Mouse (Mus musculus) embryonic fibroblast, embryonic 13.5 days (primary cell): ENCODE results near the gene Vma21-ps. TPM values are rescaled to one million over a fixed set of nuclear protein-coding genes. Genes with fewer than 3 reads are reported as not detected.
"Not testable (repeated sequence)": the region's sequence is repeated elsewhere in the genome, so short reads cannot be mapped to it uniquely, and the experiment has no call there.

Source experiments
- H3K27ac ChIP-seq: 2 replicates; pipeline ENCODE4 v1.5.1; 2012; ENCODE audit warnings: low read length, control low read depth, inconsistent platforms; ENCODE audit not compliant: insufficient read depth
- H3K4me1 ChIP-seq: 2 replicates; pipeline ENCODE4 v1.6.1; 2011; ENCODE audit warnings: low read length; ENCODE audit not compliant: control insufficient read depth, insufficient read depth
- H3K4me3 ChIP-seq: 2 replicates; pipeline ENCODE4 v1.5.1; 2011; ENCODE audit warnings: mild to moderate bottlenecking, control low read depth, low read length; ENCODE audit not compliant: insufficient read depth
- CTCF ChIP-seq: IDR thresholded peaks from 2 replicates; pipeline ENCODE4 v1.5.1; 2011; ENCODE audit warnings: mild to moderate bottlenecking, control low read depth, low read length, moderate library complexity, borderline replicate concordance; ENCODE audit not compliant: insufficient read depth
- POLR2A ChIP-seq: IDR thresholded peaks from 2 replicates; pipeline ENCODE4 v1.6.1; 2011; ENCODE audit warnings: low read depth, mild to moderate bottlenecking, control low read depth, low read length, moderate library complexity
- polyA plus RNA-seq: library from polyadenylated mRNA; stranded (reverse); fragments of >200 nt; gene quantifications from 2 replicates; pipeline ENCODE4 v1.2.4, GENCODE M21; 2011; ENCODE audit warnings: low read depth; ENCODE audit not compliant: missing spikeins, insufficient read length

Gene Vma21-ps
- 3.7 and 4.4 TPM in 2 replicates for polyA plus RNA-seq

DNA sequence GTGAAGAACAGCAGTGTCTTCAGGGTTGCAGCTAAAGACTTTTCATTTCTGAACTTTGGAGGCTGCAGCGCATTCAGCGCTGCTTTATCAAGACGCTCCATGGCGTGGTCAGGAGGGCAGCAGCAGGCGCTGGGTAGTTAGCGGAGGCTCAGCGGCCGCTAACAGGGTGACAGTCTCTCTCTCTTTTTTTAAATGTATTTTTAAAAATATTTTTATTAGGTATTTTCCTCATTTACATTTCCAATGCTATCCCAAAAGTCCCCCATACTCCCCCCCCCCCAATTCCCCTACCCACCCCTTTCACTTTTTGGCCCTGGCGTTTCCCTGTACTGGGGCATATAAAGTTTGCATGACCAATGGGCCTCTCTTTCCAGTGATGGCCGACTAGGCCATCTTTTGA lies at the start of gene Vma21-ps:
TSS of gene Vma21-ps (minus strand) at position 101 of the 400 bp plus-strand sequence.
- H3K4me1 ChIP-seq, H3K27ac ChIP-seq, H3K4me3 ChIP-seq: not testable (repeated sequence)

- Histone ChIP-seq H3K27ac (no peak overlapping the region), H3K4me1 (no peaks in the 10 kb centered on the region), H3K4me3 (no peak overlapping the region)
- TF ChIP-seq CTCF (no peak), POLR2A (no peak)
Observed at GRCm38 (mm10) chr4:52543001-52543400, 46.0 kb upstream of the Vma21-ps start.

DNA sequence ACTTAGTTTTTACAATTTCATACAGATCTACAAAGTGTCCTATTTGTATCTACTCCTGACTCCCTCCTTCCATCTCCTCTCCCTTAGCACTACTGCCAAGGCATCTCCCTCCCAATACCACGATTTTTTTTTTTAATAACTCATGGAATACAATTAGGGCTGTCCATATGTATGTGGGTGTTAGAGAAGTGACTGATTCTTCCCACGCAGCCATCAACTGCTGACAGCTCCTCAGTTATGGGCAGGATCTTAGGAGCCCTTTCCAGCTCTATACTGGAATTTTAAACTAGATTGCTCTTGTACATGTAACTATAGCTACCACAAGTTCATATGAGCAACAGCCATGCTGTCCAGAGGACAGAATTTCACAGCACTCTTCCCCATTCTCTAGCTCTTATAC lies 33.6 kb upstream of the Vma21-ps start:
- Histone ChIP-seq H3K4me3 (no peak overlapping the region), H3K27ac (no peak overlapping the region), H3K4me1 (no peaks in the 10 kb centered on the region)
- no peak for TF ChIP-seq CTCF
- TF ChIP-seq POLR2A: no peak

DNA sequence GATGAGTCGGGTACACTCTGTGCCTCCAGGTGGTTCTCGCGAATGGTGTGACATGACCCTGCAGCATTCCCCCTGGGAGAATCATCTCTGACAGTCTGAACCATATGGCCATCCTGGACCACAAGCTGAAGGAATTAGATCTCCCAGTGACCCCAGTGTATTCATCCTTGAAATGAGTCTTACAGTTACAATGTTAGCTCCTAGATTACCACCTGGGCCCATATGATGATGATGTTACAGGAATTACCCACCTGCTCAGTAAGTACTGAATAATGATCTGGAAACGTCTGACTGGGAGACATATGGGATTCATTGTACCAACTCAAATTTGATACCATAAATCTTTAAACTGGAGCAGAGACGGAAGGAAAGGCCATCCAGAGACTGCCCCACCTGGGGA lies 29.4 kb upstream of the Vma21-ps start:
- Histone ChIP-seq H3K4me3 (no peak overlapping the region), H3K27ac (no peak overlapping the region), H3K4me1 (no peaks in the 10 kb centered on the region)
- TF ChIP-seq POLR2A (no peak), CTCF (no peak)

DNA sequence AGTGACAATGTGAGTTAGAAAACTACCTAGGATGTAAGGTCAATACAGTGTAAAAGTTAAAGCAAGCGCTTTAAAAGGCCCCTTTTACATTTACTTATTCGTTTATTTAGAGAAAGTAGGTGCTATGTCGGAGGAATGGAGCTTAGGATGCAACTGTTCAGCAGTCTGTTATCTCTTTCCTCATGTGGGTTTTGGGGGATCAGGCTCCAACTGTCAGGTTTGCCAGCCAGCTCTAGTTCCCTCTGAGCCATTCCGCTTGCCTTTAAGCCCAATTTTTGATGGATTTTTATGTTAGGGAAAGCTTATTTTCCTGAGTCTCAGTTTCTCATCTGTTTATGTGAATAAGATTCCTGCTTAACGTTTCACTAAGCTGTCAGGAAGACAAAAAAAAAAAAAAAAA lies 22.3 kb upstream of the Vma21-ps start:
- Histone ChIP-seq H3K27ac (no peak overlapping the region), H3K4me3 (no peak overlapping the region)
- TF ChIP-seq CTCF: no peak
- no peak for TF ChIP-seq POLR2A

GRCm38 (mm10) chr4:52517580-52517979 lies 20.5 kb upstream of the Vma21-ps start:
- no peak overlapping the region for H3K4me3 ChIP-seq
- H3K27ac ChIP-seq: no peak overlapping the region
- no peak for TF ChIP-seq POLR2A
- TF ChIP-seq CTCF: no peak
- no peaks in the 10 kb centered on the region for H3K4me1 ChIP-seq

More for the DNA sequence above, 22.3 kb upstream of the Vma21-ps start:
- no peaks in the 10 kb centered on the region for H3K4me1 ChIP-seq

- Histone ChIP-seq H3K4me3 (no peak overlapping the region), H3K27ac (no peak overlapping the region), H3K4me1 (no peaks in the 10 kb centered on the region)
- TF ChIP-seq POLR2A: no peak
- no peak for TF ChIP-seq CTCF
Observed at GRCm38 (mm10) chr4:52487486-52487885, 9.6 kb downstream of the Vma21-ps start.

- H3K4me3 ChIP-seq: no peak overlapping the region
- TF ChIP-seq CTCF (no peak), POLR2A (no peak)
- H3K4me1 ChIP-seq: no peaks in the 10 kb centered on the region
- H3K27ac ChIP-seq: no peak overlapping the region
Observed at GRCm38 (mm10) chr4:52473431-52473830, 23.6 kb downstream of the Vma21-ps start.

GRCm38 (mm10) chr4:52461321-52461720 lies 35.7 kb downstream of the Vma21-ps start:
- no peak overlapping the region for H3K27ac ChIP-seq
- TF ChIP-seq POLR2A: no peak
- TF ChIP-seq CTCF: no peak
- no peak overlapping the region for H3K4me3 ChIP-seq
- no peaks in the 10 kb centered on the region for H3K4me1 ChIP-seq

- H3K4me3 ChIP-seq: no peak overlapping the region
- H3K27ac ChIP-seq: no peak overlapping the region
- H3K4me1 ChIP-seq: no peaks in the 10 kb centered on the region
- TF ChIP-seq POLR2A: no peak
- no peak for TF ChIP-seq CTCF
Observed at GRCm38 (mm10) chr4:52459726-52460125, 37.3 kb downstream of the Vma21-ps start.

Other genes starting within 250 kb of the Vma21-ps start
- 46.8 and 65.6 TPM in 2 replicates for gene Smc2, start 58.0 kb downstream of the Vma21-ps start, polyA plus RNA-seq
- not detected in 2 replicates for gene Toporsl, start 99.0 kb upstream of the Vma21-ps start, polyA plus RNA-seq